Mouse (Mus musculus) gastrocnemius, adult 8-10 months (tissue): ENCODE results near the gene Cyb561. TPM values are rescaled to one million over a fixed set of nuclear protein-coding genes. Genes with fewer than 3 reads are reported as not detected.

Source experiments
- DNase-seq, 2 experiments: peaks; one replicate each; pipeline ENCODE4 v3.0.0; 2022; ENCODE audit warnings: low spot score in 2 of 2
- total RNA-seq, 4 experiments: library from RNA; stranded (reverse); gene quantifications; 2 replicates each; pipeline ENCODE4 v1.2.4; 2022

Gene Cyb561
- total RNA-seq, 4 experiments from 2014 or later = 2.8 to 5.2 (median 3.8) TPM

GRCm38 (mm10) chr11:105922769-105923663, 30.1 kb downstream of the Cyb561 start:
- DNase-seq = no peak

- no peak for DNase-seq
Measured at GRCm38 (mm10) chr11:105921275-105921674, 31.9 kb downstream of the Cyb561 start.

GRCm38 (mm10) chr11:105920836-105921235, 32.3 kb downstream of the Cyb561 start:
- no peak for DNase-seq

- DNase-seq = no peak
Measured at GRCm38 (mm10) chr11:105920098-105920785, 32.9 kb downstream of the Cyb561 start.

- DNase-seq = no peak
Measured at GRCm38 (mm10) chr11:105913580-105913979, 39.6 kb downstream of the Cyb561 start.

GRCm38 (mm10) chr11:105911592-105912375, 41.4 kb downstream of the Cyb561 start:
- peak; percentile 36 to 48 for DNase-seq

GRCm38 (mm10) chr11:105911149-105911548, 42.0 kb downstream of the Cyb561 start:
- DNase-seq = no peak

GRCm38 (mm10) chr11:105909617-105910016, 43.5 kb downstream of the Cyb561 start:
- no peak for DNase-seq

GRCm38 (mm10) chr11:105908926-105909325, 44.2 kb downstream of the Cyb561 start:
- DNase-seq = no peak

GRCm38 (mm10) chr11:105907381-105907780, 45.8 kb downstream of the Cyb561 start:
- DNase-seq = no peak

- no peak for DNase-seq
Measured at GRCm38 (mm10) chr11:105905529-105906213, 47.5 kb downstream of the Cyb561 start.

- no peak for DNase-seq
Measured at GRCm38 (mm10) chr11:105902956-105903355, 50.2 kb downstream of the Cyb561 start.

GRCm38 (mm10) chr11:105901501-105901900, 51.6 kb downstream of the Cyb561 start:
- DNase-seq = no peak

- DNase-seq = no peak
Measured at GRCm38 (mm10) chr11:105899151-105899550, 54.0 kb downstream of the Cyb561 start.

GRCm38 (mm10) chr11:105887281-105887680, 65.9 kb downstream of the Cyb561 start:
- DNase-seq = no peak

GRCm38 (mm10) chr11:105885558-105885957, 67.6 kb downstream of the Cyb561 start:
- DNase-seq = no peak

Other genes with a start within 250 kb of the Cyb561 start
- gene Ace, start 14.6 kb upstream of the Cyb561 start, total RNA-seq = 10 to 100 TPM in 3 of 4 experiments, 1 to 10 TPM in 1; 9.4 to 21.2 (median 13.4) TPM
- gene Ace3, start 41.3 kb upstream of the Cyb561 start, total RNA-seq = not detected
- not detected for gene Kcnh6, start 54.8 kb upstream of the Cyb561 start, total RNA-seq
- 10 to 100 TPM; 21.1 to 27.1 (median 25.0) TPM for gene Dcaf7, start 83.5 kb upstream of the Cyb561 start, total RNA-seq
- gene Taco1, start 112.7 kb upstream of the Cyb561 start, total RNA-seq = 10 to 100 TPM; 35.8 to 42.1 (median 39.3) TPM
- 10 to 100 TPM; 20.6 to 24.8 (median 22.5) TPM for gene Map3k3, start 131.3 kb upstream of the Cyb561 start, total RNA-seq
- gene Gm10840, start 207.5 kb upstream of the Cyb561 start, total RNA-seq = not detected
- gene Limd2, start 207.5 kb upstream of the Cyb561 start, total RNA-seq = 1 to 10 TPM; 2.2 to 2.8 (median 2.4) TPM
- 10 to 100 TPM; 11.1 to 14.7 (median 12.6) TPM for gene Strada, start 248.8 kb upstream of the Cyb561 start, total RNA-seq